Comparison of ENCODE assay signal across 12 mouse cellular contexts in genomic region chr3:87766284-87766667, GRCm38 (mm10). TPM values are rescaled to one million over a fixed set of nuclear protein-coding genes. Genes with fewer than 3 reads are reported as not detected.
DNase-seq lines count a peak whose midpoint lies in the region; ATAC-seq lines count a peak whose summit lies in the region.
"Had no signal": no experiment of that assay in that cellular context is flagged by ENCODE, and none has a peak within 500 bp of the region (broad histone marks: within the 10 kb centered on the region; RNA-seq: fewer than 3 reads in every experiment).

No protein-coding gene starts in this region.

- WGBS in heart, embryonic 15.5 days: 84% methylated on average over 3 of the region's 3 CpGs
- WGBS in lung, embryonic 15.5 days: 76% methylated on average over 3 of the region's 3 CpGs
- WGBS in intestine, embryonic 16.5 days: 76% methylated on average over 3 of the region's 3 CpGs
- 84% methylated on average over 3 of the region's 3 CpGs for WGBS in neural tube, embryonic 15.5 days

- ATAC-seq in heart, embryonic 15.5 days (replicated peaks; ENCODE audit: insufficient number of reproducible peaks, insufficient read depth, low FRiP score, low read depth): no peak
- no peak for ATAC-seq in lung, embryonic 15.5 days (ENCODE audit: borderline replicate concordance, extremely low read depth, low FRiP score, low TSS enrichment)
- ATAC-seq in intestine, embryonic 16.5 days: no peak
- ATAC-seq in neural tube, embryonic 15.5 days (ENCODE audit: low FRiP score): no peak
- ATAC-seq: Patski had no signal

- no peak for DNase-seq in heart, adult 8-10 months (ENCODE audit: low spot score)
- no peak for DNase-seq in lung, postnatal 14 days
- DNase-seq in adrenal gland, adult 18-20 months (ENCODE audit: low spot score in 2 of 2): no peak
- no peak for DNase-seq in adrenal gland, postnatal 36 days
- DNase-seq: adrenal gland, postnatal 25 days; cerebellum, adult 8-10 months; right cerebral cortex, adult 18-20 months had no signal

- H3K27me3 ChIP-seq in heart, embryonic 15.5 days: peaks cover 4% of the 10 kb centered on the region; the same call in 1 of the 2 replicates
- H3K27me3 ChIP-seq in lung, embryonic 15.5 days: no peaks in the 10 kb centered on the region
- no peaks in the 10 kb centered on the region for H3K27me3 ChIP-seq in intestine, embryonic 16.5 days (replicated peaks; ENCODE audit: control insufficient read depth, insufficient read depth, low read length)
- peaks cover 56% of the 10 kb centered on the region for H3K27me3 ChIP-seq in neural tube, embryonic 15.5 days (replicated peaks)
- H3K27me3 ChIP-seq: Patski had no signal

- peak overlapping the region; percentile 58; the same call in 1 of the 2 replicates for H3K4me3 ChIP-seq in heart, embryonic 15.5 days
- no peak overlapping the region for H3K4me3 ChIP-seq in lung, embryonic 15.5 days
- H3K4me3 ChIP-seq in intestine, embryonic 16.5 days (ENCODE audit: low read length): no peak overlapping the region; the same call in 1 of the 2 replicates
- no peak overlapping the region for H3K4me3 ChIP-seq in neural tube, embryonic 15.5 days (replicated peaks)

- peak overlapping the region; percentile 82 for H3K27ac ChIP-seq in heart, embryonic 15.5 days
- H3K27ac ChIP-seq in lung, embryonic 15.5 days: peak overlapping the region; percentile 96; the same call in 1 of the 2 replicates
- peak overlapping the region; percentile 89 for H3K27ac ChIP-seq in intestine, embryonic 16.5 days (ENCODE audit: low read length)
- H3K27ac ChIP-seq in neural tube, embryonic 15.5 days (replicated peaks): no peak overlapping the region

- peaks cover 60% of the 10 kb centered on the region for H3K4me1 ChIP-seq in heart, embryonic 15.5 days (replicated peaks)
- H3K4me1 ChIP-seq in lung, embryonic 15.5 days: peaks cover 69% of the 10 kb centered on the region
- peaks cover 63% of the 10 kb centered on the region for H3K4me1 ChIP-seq in intestine, embryonic 16.5 days (ENCODE audit: control insufficient read depth, insufficient read depth, low read length)
- H3K4me1 ChIP-seq in neural tube, embryonic 15.5 days: peaks cover 14% of the 10 kb centered on the region

- H3K9me3 ChIP-seq in heart, embryonic 15.5 days (replicated peaks): no peaks in the 10 kb centered on the region
- no peaks in the 10 kb centered on the region for H3K9me3 ChIP-seq in lung, embryonic 15.5 days
- no peaks in the 10 kb centered on the region for H3K9me3 ChIP-seq in intestine, embryonic 16.5 days (ENCODE audit: control insufficient read depth, low read length)
- H3K9me3 ChIP-seq in neural tube, embryonic 15.5 days (replicated peaks): no peaks in the 10 kb centered on the region

- peak overlapping the region; percentile 56 for H3K4me2 ChIP-seq in heart, embryonic 15.5 days
- H3K4me2 ChIP-seq in lung, embryonic 15.5 days: peak overlapping the region; percentile 54
- H3K4me2 ChIP-seq in intestine, embryonic 16.5 days (ENCODE audit: low read depth, low read length): peak overlapping the region; percentile 55; the same call in 1 of the 2 replicates
- H3K4me2 ChIP-seq in neural tube, embryonic 15.5 days: peak overlapping the region; percentile 50

- no peak overlapping the region for H3K9ac ChIP-seq in heart, embryonic 15.5 days
- no peak overlapping the region for H3K9ac ChIP-seq in lung, embryonic 15.5 days
- peak overlapping the region; percentile 62; the same call in 1 of the 2 replicates for H3K9ac ChIP-seq in intestine, embryonic 16.5 days (ENCODE audit: low read depth, low read length)
- no peak overlapping the region for H3K9ac ChIP-seq in neural tube, embryonic 15.5 days (replicated peaks)

- no peaks in the 10 kb centered on the region for H3K36me3 ChIP-seq in heart, embryonic 15.5 days
- no peaks in the 10 kb centered on the region for H3K36me3 ChIP-seq in lung, embryonic 15.5 days
- no peaks in the 10 kb centered on the region for H3K36me3 ChIP-seq in intestine, embryonic 16.5 days (ENCODE audit: control insufficient read depth, insufficient read depth, low read length)
- no peaks in the 10 kb centered on the region for H3K36me3 ChIP-seq in neural tube, embryonic 15.5 days

RNA-seq across cellular contexts. Expression of gene Lrrc71, which starts 17.9 kb away (rescaled TPM):
- polyA plus RNA-seq in heart, embryonic 15.5 days (2015; fragmentation: Nextera tagmentation; extraction: Ambion mirVana): 0.29 and 0.70 TPM in 2 replicates
- total RNA-seq in heart, adult 8-10 months (2022): under 1 TPM in 3 of 4 experiments, not detected in 1; 0.09 to 0.31 (median 0.13) TPM
- polyA plus RNA-seq in lung, embryonic 15.5 days (2015; fragmentation: Nextera tagmentation; extraction: Ambion mirVana): 1.3 and 1.6 TPM in 2 replicates
- polyA plus RNA-seq in intestine, embryonic 16.5 days (2015; fragmentation: Nextera tagmentation; extraction: Ambion mirVana): 0.39 and 0.58 TPM in 2 replicates
- polyA plus RNA-seq in neural tube, embryonic 15.5 days (2015; fragmentation: Nextera tagmentation; extraction: Ambion mirVana): 0.44 and 1.0 TPM in 2 replicates
- under 1 TPM; 0.38 to 0.63 TPM for total RNA-seq in adrenal gland, adult 18-20 months (2021)
- total RNA-seq in adrenal gland, postnatal 36 days (2021): under 1 TPM; 0.66 to 0.72 TPM

RNA-seq across cellular contexts. Expression of gene Ntrk1, which starts 28.7 kb away (rescaled TPM):
- polyA plus RNA-seq in heart, embryonic 15.5 days (2015; fragmentation: Nextera tagmentation; extraction: Ambion mirVana): 0.40 and 4.9 TPM in 2 replicates
- total RNA-seq in heart, adult 8-10 months (2022): under 1 TPM in 3 of 4 experiments, not detected in 1; 0.16 to 0.30 (median 0.19) TPM
- 1.2 and 2.5 TPM in 2 replicates for polyA plus RNA-seq in lung, embryonic 15.5 days (2015; fragmentation: Nextera tagmentation; extraction: Ambion mirVana)
- polyA plus RNA-seq in intestine, embryonic 16.5 days (2015; fragmentation: Nextera tagmentation; extraction: Ambion mirVana): 1.4 and 1.6 TPM in 2 replicates
- 41.2 and 50.1 TPM in 2 replicates for polyA plus RNA-seq in neural tube, embryonic 15.5 days (2015; fragmentation: Nextera tagmentation; extraction: Ambion mirVana)
- total RNA-seq in adrenal gland, adult 18-20 months (2021): 10 to 100 TPM in 1 of 2 experiments, 1 to 10 TPM in 1; 7.1 to 12.5 TPM
- 1 to 10 TPM; 3.8 to 6.8 TPM for total RNA-seq in adrenal gland, postnatal 36 days (2021)
- polyA plus RNA-seq: Patski had no signal

RNA-seq across cellular contexts. Expression of gene Insrr, which starts 30.5 kb away (rescaled TPM):
- 0.08 and 0.11 TPM in 2 replicates for polyA plus RNA-seq in heart, embryonic 15.5 days (2015; fragmentation: Nextera tagmentation; extraction: Ambion mirVana)
- not detected for total RNA-seq in heart, adult 8-10 months (2022)
- 0.09 and 0.16 TPM in 2 replicates for polyA plus RNA-seq in lung, embryonic 15.5 days (2015; fragmentation: Nextera tagmentation; extraction: Ambion mirVana)
- 0.27 and 0.39 TPM in 2 replicates for polyA plus RNA-seq in intestine, embryonic 16.5 days (2015; fragmentation: Nextera tagmentation; extraction: Ambion mirVana)
- polyA plus RNA-seq in neural tube, embryonic 15.5 days (2015; fragmentation: Nextera tagmentation; extraction: Ambion mirVana): 1.1 and 2.0 TPM in 2 replicates
- 1 to 10 TPM in 1 of 2 experiments, under 1 TPM in 1; 0.76 to 1.2 TPM for total RNA-seq in adrenal gland, adult 18-20 months (2021)
- under 1 TPM; 0.56 to 0.86 TPM for total RNA-seq in adrenal gland, postnatal 36 days (2021)

RNA-seq across cellular contexts. Expression of gene Pear1, which starts 57.8 kb away (rescaled TPM):
- 17.4 and 25.4 TPM in 2 replicates for polyA plus RNA-seq in heart, embryonic 15.5 days (2015; fragmentation: Nextera tagmentation; extraction: Ambion mirVana)
- 10 to 100 TPM; 14.0 to 19.9 (median 15.4) TPM for total RNA-seq in heart, adult 8-10 months (2022)
- polyA plus RNA-seq in lung, embryonic 15.5 days (2015; fragmentation: Nextera tagmentation; extraction: Ambion mirVana): 29.4 and 32.4 TPM in 2 replicates
- polyA plus RNA-seq in intestine, embryonic 16.5 days (2015; fragmentation: Nextera tagmentation; extraction: Ambion mirVana): 22.2 and 22.5 TPM in 2 replicates
- polyA plus RNA-seq in neural tube, embryonic 15.5 days (2015; fragmentation: Nextera tagmentation; extraction: Ambion mirVana): 9.1 and 13.4 TPM in 2 replicates
- 10 to 100 TPM; 20.0 to 20.8 TPM for total RNA-seq in adrenal gland, adult 18-20 months (2021)
- total RNA-seq in adrenal gland, postnatal 36 days (2021): 10 to 100 TPM; 20.3 to 30.7 TPM
